Mouse (Mus musculus): ENCODE data around the gene Marveld1. TPM values are rescaled to one million over a fixed set of nuclear protein-coding genes. Genes with fewer than 3 reads are reported as not detected.

Marveld1 gene
- polyA plus RNA-seq, 1 experiment from 2014 or later = 9.8 TPM

- Histone ChIP-seq H3K36me3 (ENCODE audit: control insufficient read depth, insufficient read depth, low read length) (peaks cover 27% of the 10 kb centered on the region), H3K4me2 (ENCODE audit: low read depth, low read length) (no peak overlapping the region), H3K9ac (ENCODE audit: low read length) (no peak overlapping the region), H3K4me3 (ENCODE audit: low read length) (no peak overlapping the region), H3K27ac (ENCODE audit: low read length) (no peak overlapping the region), H3K27me3 (ENCODE audit: control insufficient read depth, insufficient read depth, low read depth, low read length) (no peaks in the 10 kb centered on the region), H3K4me1 (replicated peaks; ENCODE audit: control insufficient read depth, insufficient read depth, low read length) (peaks cover 4% of the 10 kb centered on the region; the same call in 1 of the 2 replicates), H3K9me3 (ENCODE audit: control insufficient read depth, low read length) (no peaks in the 10 kb centered on the region)
- ATAC-seq (ENCODE audit: low read depth) = no peak
- WGBS = 60% methylated on average over 4 of the region's 4 CpGs
These were observed 42.5 kb downstream of the Marveld1 start for GRCm38 (mm10) chr19:42189735-42190134.

- 16% methylated on average over 5 of the region's 5 CpGs for WGBS
- Histone ChIP-seq H3K36me3 (ENCODE audit: control insufficient read depth, insufficient read depth, low read length) (peaks cover 20% of the 10 kb centered on the region), H3K27me3 (ENCODE audit: control insufficient read depth, insufficient read depth, low read depth, low read length) (no peaks in the 10 kb centered on the region), H3K4me2 (ENCODE audit: low read depth, low read length) (no peak overlapping the region), H3K27ac (ENCODE audit: low read length) (no peak overlapping the region), H3K4me3 (ENCODE audit: low read length) (no peak overlapping the region), H3K9me3 (ENCODE audit: control insufficient read depth, low read length) (no peaks in the 10 kb centered on the region), H3K4me1 (replicated peaks; ENCODE audit: control insufficient read depth, insufficient read depth, low read length) (peaks cover 4% of the 10 kb centered on the region; the same call in 1 of the 2 replicates), H3K9ac (ENCODE audit: low read length) (no peak overlapping the region)
- peak; percentile 44; the same call in 1 of the 2 replicates for ATAC-seq (ENCODE audit: low read depth)
These were observed 43.3 kb downstream of the Marveld1 start for GRCm38 (mm10) chr19:42190494-42190893.

GRCm38 (mm10) chr19:42193311-42193710 is 46.1 kb downstream of the Marveld1 start:
- H3K4me2 ChIP-seq (ENCODE audit: low read depth, low read length) = no peak overlapping the region
- no peak overlapping the region for H3K4me3 ChIP-seq (ENCODE audit: low read length)
- peak overlapping the region; percentile 36; the same call in 1 of the 2 replicates for H3K27ac ChIP-seq (ENCODE audit: low read length)
- peaks cover 8% of the 10 kb centered on the region; the same call in 1 of the 2 replicates for H3K4me1 ChIP-seq (replicated peaks; ENCODE audit: control insufficient read depth, insufficient read depth, low read length)
- H3K9ac ChIP-seq (ENCODE audit: low read length) = no peak overlapping the region
- no peaks in the 10 kb centered on the region for H3K9me3 ChIP-seq (ENCODE audit: control insufficient read depth, low read length)
- no peaks in the 10 kb centered on the region for H3K27me3 ChIP-seq (ENCODE audit: control insufficient read depth, insufficient read depth, low read depth, low read length)
- ATAC-seq (ENCODE audit: low read depth) = peak; percentile 65
- WGBS = 51% methylated on average over 2 of the region's 2 CpGs
- H3K36me3 ChIP-seq (ENCODE audit: control insufficient read depth, insufficient read depth, low read length) = peaks cover 12% of the 10 kb centered on the region

- no peak overlapping the region for H3K4me2 ChIP-seq (ENCODE audit: low read depth, low read length)
- whole genome bisulfite sequencing = 33% methylated on average over 4 of the region's 4 CpGs
- peak; percentile 68 for ATAC-seq (ENCODE audit: low read depth)
- no peak overlapping the region for H3K9ac ChIP-seq (ENCODE audit: low read length)
- H3K27me3 ChIP-seq (ENCODE audit: control insufficient read depth, insufficient read depth, low read depth, low read length) = peaks cover 28% of the 10 kb centered on the region
- peaks cover 8% of the 10 kb centered on the region; the same call in 1 of the 2 replicates for H3K4me1 ChIP-seq (replicated peaks; ENCODE audit: control insufficient read depth, insufficient read depth, low read length)
- H3K4me3 ChIP-seq (ENCODE audit: low read length) = no peak overlapping the region
- no peaks in the 10 kb centered on the region for H3K9me3 ChIP-seq (ENCODE audit: control insufficient read depth, low read length)
- peaks cover 6% of the 10 kb centered on the region for H3K36me3 ChIP-seq (ENCODE audit: control insufficient read depth, insufficient read depth, low read length)
- peak overlapping the region; percentile 70 for H3K27ac ChIP-seq (ENCODE audit: low read length)
These were observed 49.2 kb downstream of the Marveld1 start for GRCm38 (mm10) chr19:42196378-42196777.

- H3K27me3 ChIP-seq (ENCODE audit: control insufficient read depth, insufficient read depth, low read depth, low read length) = peaks cover 35% of the 10 kb centered on the region
- H3K4me3 ChIP-seq (ENCODE audit: low read length) = no peak overlapping the region
- 51% methylated on average over 4 of the region's 4 CpGs for WGBS
- 0 out of 2 replicates have a peak, but pooled peaks cover 4% of the 10 kb centered on the region for H3K36me3 ChIP-seq (ENCODE audit: control insufficient read depth, insufficient read depth, low read length)
- peaks cover 8% of the 10 kb centered on the region; the same call in 1 of the 2 replicates for H3K4me1 ChIP-seq (replicated peaks; ENCODE audit: control insufficient read depth, insufficient read depth, low read length)
- no peak for ATAC-seq (ENCODE audit: low read depth)
- H3K9ac ChIP-seq (ENCODE audit: low read length) = no peak overlapping the region
- H3K4me2 ChIP-seq (ENCODE audit: low read depth, low read length) = no peak overlapping the region
- peak overlapping the region; percentile 70 for H3K27ac ChIP-seq (ENCODE audit: low read length)
- H3K9me3 ChIP-seq (ENCODE audit: control insufficient read depth, low read length) = no peaks in the 10 kb centered on the region
These were observed 49.9 kb downstream of the Marveld1 start for GRCm38 (mm10) chr19:42197066-42197465.

- Histone ChIP-seq H3K4me2 (ENCODE audit: low read depth, low read length) (no peak overlapping the region), H3K4me1 (replicated peaks; ENCODE audit: control insufficient read depth, insufficient read depth, low read length) (peaks cover 8% of the 10 kb centered on the region; the same call in 1 of the 2 replicates), H3K9ac (ENCODE audit: low read length) (no peak overlapping the region), H3K27me3 (ENCODE audit: control insufficient read depth, insufficient read depth, low read depth, low read length) (peaks cover 44% of the 10 kb centered on the region), H3K9me3 (ENCODE audit: control insufficient read depth, low read length) (no peaks in the 10 kb centered on the region), H3K4me3 (ENCODE audit: low read length) (no peak overlapping the region), H3K27ac (ENCODE audit: low read length) (no peak overlapping the region), H3K36me3 (ENCODE audit: control insufficient read depth, insufficient read depth, low read length) (no peaks in the 10 kb centered on the region)
- ATAC-seq (ENCODE audit: low read depth) = no peak
- WGBS = 46% methylated on average over 11 of the region's 11 CpGs
These were observed 50.8 kb downstream of the Marveld1 start for GRCm38 (mm10) chr19:42198026-42198425.

Other genes with a start within 250 kb of the Marveld1 start
- 609 and 641 TPM in 2 replicates for gene Pgam1, start 235.5 kb upstream of the Marveld1 start, polyA plus RNA-seq (2015; fragmentation: Nextera tagmentation; extraction: Ambion mirVana)
- gene Exosc1, start 214.0 kb upstream of the Marveld1 start, polyA plus RNA-seq (2015; fragmentation: Nextera tagmentation; extraction: Ambion mirVana) = 60.0 and 65.9 TPM in 2 replicates
- gene Zdhhc16, start 213.9 kb upstream of the Marveld1 start, polyA plus RNA-seq (2015; fragmentation: Nextera tagmentation; extraction: Ambion mirVana) = 82.3 and 84.4 TPM in 2 replicates
- gene Mms19, start 166.2 kb upstream of the Marveld1 start, polyA plus RNA-seq (2015; fragmentation: Nextera tagmentation; extraction: Ambion mirVana) = 30.2 and 31.8 TPM in 2 replicates
- 13.8 and 14.5 TPM in 2 replicates for gene Ubtd1, start 165.6 kb upstream of the Marveld1 start, polyA plus RNA-seq (2015; fragmentation: Nextera tagmentation; extraction: Ambion mirVana)
- 0.28 and 0.84 TPM in 2 replicates for gene Ankrd2, start 111.4 kb upstream of the Marveld1 start, polyA plus RNA-seq (2015; fragmentation: Nextera tagmentation; extraction: Ambion mirVana)
- gene Hoga1, start 101.8 kb upstream of the Marveld1 start, polyA plus RNA-seq (2015; fragmentation: Nextera tagmentation; extraction: Ambion mirVana) = 1.3 and 2.9 TPM in 2 replicates
- gene 4933411K16Rik, start 95.2 kb upstream of the Marveld1 start, polyA plus RNA-seq (2015; fragmentation: Nextera tagmentation; extraction: Ambion mirVana) = not detected in 2 replicates
- gene Morn4, start 61.0 kb upstream of the Marveld1 start, polyA plus RNA-seq (2015; fragmentation: Nextera tagmentation; extraction: Ambion mirVana) = 16.5 and 18.5 TPM in 2 replicates
- 7.5 and 8.4 TPM in 2 replicates for gene Pi4k2a, start 56.9 kb upstream of the Marveld1 start, polyA plus RNA-seq (2015; fragmentation: Nextera tagmentation; extraction: Ambion mirVana)
- 84.9 and 87.6 TPM in 2 replicates for gene Avpi1, start 18.3 kb upstream of the Marveld1 start, polyA plus RNA-seq (2015; fragmentation: Nextera tagmentation; extraction: Ambion mirVana)
- 26.3 and 26.4 TPM in 2 replicates for gene Zfyve27, start 16.6 kb downstream of the Marveld1 start, polyA plus RNA-seq (2015; fragmentation: Nextera tagmentation; extraction: Ambion mirVana)
- 0.35 and 0.60 TPM in 2 replicates for gene Sfrp5, start 54.9 kb downstream of the Marveld1 start, polyA plus RNA-seq (2015; fragmentation: Nextera tagmentation; extraction: Ambion mirVana)
- gene Golga7b, start 100.2 kb downstream of the Marveld1 start, polyA plus RNA-seq (2015; fragmentation: Nextera tagmentation; extraction: Ambion mirVana) = 0.11 and 0.40 TPM in 2 replicates

Data from lung, embryonic 16.5 days (tissue).